Mouse (Mus musculus): Measurements from ENCODE around the gene Thop1.

Gene Thop1

DNA sequence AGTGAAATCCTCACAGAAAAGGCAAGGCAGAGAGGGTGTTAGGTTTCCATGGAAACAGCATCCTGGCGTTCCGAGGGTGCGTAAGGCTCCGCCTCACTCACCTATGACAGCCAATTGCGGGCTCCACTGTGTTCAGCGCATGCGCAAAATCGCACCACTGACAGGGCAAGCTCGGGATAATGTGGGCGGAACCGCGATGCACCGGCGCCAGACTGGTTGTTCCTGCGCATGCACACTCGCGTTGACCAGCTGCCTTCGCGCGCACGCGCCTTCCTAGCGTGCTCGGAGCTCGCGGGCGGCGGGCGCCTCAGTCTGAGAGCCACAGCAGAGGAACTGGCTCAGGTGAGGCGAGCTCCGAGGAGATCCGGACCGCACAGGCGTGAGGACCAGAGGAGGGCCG, at the start of gene Thop1:
Thop1 (plus strand) TSS at position 200 of the 400 bp plus-strand sequence.
- no peak; the same call in 1 of the 2 replicates for TF ChIP-seq GATA4 (IDR thresholded peaks at IDR 0.05; ENCODE audit: insufficient replicate concordance, low read length)

DNA sequence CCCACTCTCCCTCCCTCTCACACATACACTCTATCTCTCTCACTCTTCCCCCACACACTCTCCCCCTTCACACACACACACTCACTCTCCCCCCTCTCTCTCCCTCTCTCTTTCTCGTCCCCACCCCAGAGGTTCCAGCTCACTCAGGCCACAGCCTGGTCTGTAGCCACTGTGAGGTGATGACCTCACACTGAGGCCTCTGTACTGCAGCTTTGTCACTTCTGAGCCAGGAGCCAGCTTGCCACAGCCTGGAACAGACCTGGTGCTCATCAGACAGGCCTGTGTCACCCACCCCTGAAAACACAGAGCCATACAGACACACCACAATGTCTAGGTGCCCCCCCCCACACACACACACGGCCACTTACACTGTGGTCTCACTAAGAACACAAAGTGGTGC, 49.6 kb upstream of the Thop1 start:
- no peak for TF ChIP-seq GATA4 (IDR thresholded peaks at IDR 0.05; ENCODE audit: insufficient replicate concordance, low read length)

DNA sequence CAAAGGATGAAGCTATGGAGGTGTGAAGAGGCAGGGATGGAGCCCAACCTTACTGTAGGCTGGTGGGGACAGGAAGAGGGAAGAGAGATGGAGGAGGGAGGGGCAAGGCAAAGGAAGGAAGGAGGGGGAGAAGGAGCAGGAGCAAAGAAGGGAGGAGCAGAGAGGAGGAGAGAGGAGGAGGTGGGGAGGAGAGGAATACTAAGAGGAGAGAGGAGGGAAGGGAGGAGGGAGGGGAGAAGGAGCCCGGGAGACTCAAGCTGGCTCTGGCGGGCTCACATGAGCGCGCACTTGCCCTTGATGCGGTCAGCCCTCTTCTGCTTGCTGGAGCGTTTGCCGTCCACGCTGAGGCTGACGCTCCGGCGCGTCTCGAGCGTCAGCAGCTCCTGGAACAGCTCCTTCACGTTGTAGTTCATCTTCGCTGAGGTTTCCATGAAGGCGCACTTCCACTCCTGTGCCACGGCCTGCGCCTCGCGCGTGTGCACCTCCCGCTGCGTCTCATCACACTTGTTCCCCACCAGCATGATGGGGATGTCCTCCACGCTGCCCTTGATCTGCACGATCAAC, 48.2 kb upstream of the Thop1 start:
- TF ChIP-seq GATA4 (IDR thresholded peaks at IDR 0.05; ENCODE audit: insufficient replicate concordance, low read length) = no peak

DNA sequence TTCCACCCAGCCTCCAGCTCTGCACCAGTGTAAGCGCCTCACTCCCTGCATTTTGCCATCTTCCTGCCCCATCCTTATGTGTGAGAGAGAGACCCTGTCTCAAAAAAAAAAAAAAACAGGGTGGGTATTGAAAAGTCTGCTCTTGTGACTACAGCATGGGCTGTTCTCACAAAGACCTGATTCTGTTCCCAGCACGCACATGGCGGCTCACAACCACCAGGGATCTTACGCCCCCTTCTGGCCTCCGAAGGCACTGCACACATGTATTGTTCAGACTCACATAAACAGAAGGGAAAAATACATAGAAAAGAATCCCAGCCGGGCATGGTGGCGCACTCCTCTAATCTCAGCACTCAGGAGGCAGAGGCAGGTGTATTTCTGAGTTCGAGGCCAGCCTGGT, 47.1 kb upstream of the Thop1 start:
- TF ChIP-seq GATA4 (IDR thresholded peaks at IDR 0.05; ENCODE audit: insufficient replicate concordance, low read length) = no peak

DNA sequence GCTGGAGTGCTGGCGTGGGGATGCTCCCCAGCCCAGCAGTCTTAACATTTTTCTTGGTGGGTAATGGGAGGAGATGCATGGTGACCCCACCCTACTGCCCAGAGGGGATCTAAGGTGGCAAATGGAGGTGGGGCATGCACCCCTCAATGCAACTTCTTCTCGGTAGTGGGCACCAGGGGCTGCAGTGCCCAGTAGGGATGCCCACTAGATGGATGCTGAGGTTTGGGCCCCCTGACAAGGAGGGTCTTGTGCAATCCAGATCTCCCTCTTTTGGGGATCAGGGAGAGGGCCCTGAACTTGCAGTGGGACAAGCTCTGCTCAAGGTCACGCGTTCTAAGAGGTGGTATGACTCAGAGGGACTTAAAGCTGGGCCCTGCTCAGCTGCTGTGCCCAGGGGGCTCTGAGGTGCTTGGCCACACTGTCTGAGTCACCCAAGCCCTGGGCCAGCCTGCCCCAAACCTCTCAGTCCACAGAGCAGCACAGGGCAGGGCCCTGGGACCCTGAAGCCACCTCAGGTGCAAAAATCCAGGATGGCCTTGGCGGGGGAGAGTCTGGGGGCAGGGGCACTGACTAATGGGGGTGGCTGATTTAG, 45.4 kb upstream of the Thop1 start:
- TF ChIP-seq GATA4 (IDR thresholded peaks at IDR 0.05; ENCODE audit: insufficient replicate concordance, low read length) = no peak

DNA sequence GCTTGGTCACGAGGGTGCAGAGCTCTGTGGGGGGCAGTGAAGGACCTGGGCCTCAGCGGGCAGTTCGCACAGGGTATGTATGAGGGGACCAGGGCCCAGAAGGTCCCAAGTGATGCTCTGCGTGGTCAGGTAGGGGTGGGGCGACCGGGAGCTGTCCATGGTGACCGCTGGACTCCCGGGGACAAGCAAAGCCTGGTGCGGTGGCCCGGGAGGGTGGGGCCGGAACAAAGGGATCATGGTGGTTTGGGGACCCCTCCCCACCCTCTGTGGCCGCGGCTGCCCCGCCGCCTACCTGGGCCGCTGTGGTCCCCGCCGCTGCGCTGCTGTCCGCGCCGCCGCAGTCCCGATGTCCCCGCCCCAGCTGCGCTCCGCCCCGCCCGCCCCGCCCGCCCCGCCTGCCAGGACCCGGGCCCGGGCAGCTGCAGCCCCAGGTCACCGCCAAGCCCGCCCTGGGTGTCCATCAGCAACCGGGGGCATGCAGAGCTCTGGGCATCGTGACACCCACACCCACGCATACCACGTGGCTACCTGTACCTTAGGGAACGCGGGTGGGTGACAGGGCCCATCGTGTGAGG, 44.7 kb upstream of the Thop1 start:
- no peak for TF ChIP-seq GATA4 (IDR thresholded peaks at IDR 0.05; ENCODE audit: insufficient replicate concordance, low read length)

DNA sequence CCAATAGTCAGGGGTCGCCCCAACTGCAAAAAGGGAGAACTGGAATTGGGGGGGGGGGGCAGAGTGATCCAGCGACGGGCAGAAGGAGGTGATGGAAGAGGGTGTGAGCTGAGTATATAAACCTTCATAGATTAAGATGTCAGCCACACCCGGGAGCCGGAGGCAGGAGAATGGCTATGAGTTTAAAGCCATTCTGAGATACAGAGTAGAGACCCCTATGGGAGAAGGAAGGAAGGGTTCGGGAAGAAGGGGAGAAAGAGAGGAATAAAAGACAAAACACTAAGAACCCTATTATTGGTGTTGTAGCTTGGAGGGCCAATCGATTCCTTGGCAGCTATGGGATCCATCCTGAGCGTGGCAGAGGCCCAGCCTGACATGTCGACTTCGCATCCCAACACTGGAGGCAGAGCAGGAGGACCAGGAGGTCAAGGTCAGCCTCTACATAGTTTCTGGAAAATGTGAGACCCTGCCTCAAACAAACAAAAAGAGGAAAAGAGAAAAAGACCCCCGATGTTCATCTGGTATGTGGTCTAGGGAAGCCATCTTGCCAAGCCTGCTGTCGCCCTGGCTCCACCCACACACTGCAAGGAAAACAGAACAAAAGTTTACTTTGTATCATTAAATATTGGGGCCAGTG, 44.1 kb upstream of the Thop1 start, which contains the start of gene Diras1:
Diras1 (minus strand) TSS at position 24 of the 637 bp plus-strand sequence.
- TF ChIP-seq GATA4 (IDR thresholded peaks at IDR 0.05; ENCODE audit: insufficient replicate concordance, low read length) = no peak

DNA sequence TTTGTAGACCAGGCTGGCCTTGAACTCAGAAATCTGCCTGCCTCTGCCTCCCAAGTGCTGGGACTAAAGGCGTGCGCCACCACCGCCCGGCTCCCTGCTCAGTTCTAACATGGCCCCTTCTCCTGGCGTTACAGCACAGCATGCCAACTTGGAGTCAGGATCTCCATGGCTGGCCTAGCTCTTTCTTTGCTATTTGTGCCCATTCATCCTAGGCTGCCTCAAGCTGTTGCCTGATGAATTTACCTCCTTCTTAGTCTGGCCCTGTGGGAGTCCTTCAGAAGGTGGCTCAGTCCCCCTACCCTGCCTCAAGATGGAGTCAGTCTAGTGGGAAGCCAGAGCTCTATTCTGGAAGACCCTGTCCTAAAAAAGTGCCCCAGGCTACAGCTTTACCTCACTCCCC, 43.0 kb upstream of the Thop1 start:
- TF ChIP-seq GATA4 (IDR thresholded peaks at IDR 0.05; ENCODE audit: insufficient replicate concordance, low read length) = no peak

DNA sequence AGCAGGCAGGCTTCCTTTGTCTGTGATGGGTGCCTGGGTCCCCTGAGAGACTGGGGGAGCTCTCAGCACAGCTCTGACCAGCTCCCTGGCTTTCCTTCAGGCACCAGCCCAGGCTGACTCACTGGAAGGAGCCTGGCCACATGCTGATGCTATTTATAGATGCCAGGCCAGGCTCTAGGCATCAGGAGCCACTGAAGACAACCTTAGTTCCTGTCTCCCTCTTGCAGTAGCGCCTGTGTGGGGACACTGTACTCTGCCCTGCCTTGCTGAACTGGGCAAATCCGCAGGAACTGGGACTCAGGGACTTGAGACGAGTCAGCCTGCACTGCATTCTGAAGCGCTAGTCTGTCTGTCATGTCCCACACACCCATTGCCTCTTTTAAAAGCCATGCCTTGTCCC, 42.5 kb upstream of the Thop1 start:
- TF ChIP-seq GATA4 (IDR thresholded peaks at IDR 0.05; ENCODE audit: insufficient replicate concordance, low read length) = no peak

DNA sequence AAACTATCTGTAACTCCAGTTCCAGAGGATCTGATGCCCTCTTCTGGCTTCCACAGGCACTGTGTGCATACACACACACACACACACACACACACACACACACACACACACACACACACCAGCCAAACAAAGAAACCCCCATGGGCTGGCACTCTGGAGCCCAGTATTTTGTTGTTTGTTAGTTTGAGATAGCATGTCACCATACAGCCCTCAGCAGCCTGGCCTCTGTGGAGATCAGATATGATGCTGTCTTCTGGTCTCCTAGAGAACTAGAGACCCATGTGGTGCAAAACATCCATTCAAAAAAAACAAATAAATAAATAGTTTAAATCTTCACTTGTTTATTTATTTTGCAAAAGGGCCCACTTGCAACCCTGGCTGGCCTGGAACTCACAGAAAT, 41.6 kb upstream of the Thop1 start:
- no peak for TF ChIP-seq GATA4 (IDR thresholded peaks at IDR 0.05; ENCODE audit: insufficient replicate concordance, low read length)

DNA sequence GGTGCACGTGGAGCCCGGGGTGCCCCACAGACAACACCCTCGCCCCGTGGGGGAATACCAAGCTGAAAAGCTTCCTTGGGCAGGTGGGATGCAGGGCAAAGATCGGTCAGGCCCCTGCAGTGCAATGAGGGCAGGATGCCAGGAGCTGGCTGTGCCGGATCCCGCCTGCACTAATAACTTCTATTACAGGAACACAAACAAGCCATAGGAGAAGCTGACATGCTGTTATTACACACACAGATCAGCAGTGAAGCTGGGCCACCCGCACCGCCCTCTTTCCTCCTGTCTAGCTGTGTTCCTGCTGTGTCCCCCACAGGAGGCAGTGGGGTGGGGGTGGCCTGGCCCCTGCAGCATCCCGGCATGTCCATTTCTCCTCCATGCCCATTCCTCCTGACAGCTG, 40.8 kb upstream of the Thop1 start:
- no peak for TF ChIP-seq GATA4 (IDR thresholded peaks at IDR 0.05; ENCODE audit: insufficient replicate concordance, low read length)

DNA sequence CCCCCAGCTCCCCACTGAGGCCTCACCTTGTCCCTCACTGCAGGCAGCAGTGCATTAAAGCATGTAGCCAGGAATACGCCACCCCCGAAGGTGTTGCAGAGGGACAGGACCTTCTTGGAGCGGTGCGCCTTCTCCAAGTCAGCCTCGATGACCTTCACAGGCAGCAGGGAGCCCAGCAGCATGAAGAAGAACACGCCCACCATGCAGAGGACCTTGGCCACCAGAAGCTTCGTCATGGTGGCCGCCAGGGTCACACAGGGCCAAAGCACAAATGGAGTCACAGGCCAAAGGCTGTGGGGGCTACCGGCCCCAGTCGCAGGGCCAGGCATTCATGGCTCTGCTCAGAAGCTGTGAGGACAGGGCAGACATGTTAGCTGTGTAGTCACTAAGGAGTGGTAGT, 36.2 kb upstream of the Thop1 start:
- TF ChIP-seq GATA4 (IDR thresholded peaks at IDR 0.05; ENCODE audit: insufficient replicate concordance, low read length) = no peak

DNA sequence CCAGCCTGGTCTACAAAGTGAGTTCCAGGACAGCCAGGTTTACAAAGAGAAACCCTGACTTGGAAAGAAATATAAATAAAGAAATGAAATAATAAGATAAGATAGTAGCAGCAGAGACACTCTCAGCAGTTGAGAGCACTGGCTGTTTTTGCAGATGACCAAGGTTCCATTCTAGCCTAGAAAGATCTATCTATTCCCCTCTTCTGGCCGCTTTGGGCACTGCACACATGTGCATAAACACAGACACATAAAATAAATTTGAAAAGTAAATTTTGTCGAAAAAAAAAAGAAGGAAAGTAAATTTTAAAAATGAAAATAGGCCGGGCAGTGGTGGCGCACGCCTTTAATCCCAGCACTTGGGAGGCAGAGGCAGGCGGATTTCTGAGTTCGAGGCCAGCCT, 33.6 kb upstream of the Thop1 start:
- TF ChIP-seq GATA4 (IDR thresholded peaks at IDR 0.05; ENCODE audit: insufficient replicate concordance, low read length) = no peak

DNA sequence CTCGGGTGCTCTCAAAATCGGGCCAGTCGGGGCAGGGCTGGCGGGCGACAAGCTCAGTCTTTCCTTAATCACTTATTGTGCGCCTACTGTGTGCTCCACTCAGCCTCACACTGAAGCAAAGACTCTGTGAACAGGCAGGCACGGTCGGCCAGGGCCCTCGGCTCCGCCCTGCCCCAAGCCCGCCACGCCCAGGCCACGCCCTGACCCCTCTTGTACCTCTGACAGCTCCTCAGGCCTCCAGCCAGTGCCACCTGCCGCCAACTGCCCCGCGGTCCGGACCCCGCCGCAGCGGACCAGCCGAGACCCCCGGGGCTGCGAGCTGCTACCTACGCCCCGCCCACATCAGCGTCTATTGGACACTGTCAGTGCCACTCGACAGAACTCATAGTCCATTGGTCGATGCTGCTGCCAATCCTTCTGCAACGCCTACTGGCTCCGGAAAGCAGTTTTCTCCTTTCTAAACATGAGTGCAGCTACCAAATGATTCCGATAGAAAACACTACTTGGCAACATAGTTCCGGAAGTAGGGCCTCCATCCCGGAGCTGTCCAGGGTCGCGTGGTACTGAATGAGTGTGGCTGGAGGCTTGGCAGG, 32.8 kb upstream of the Thop1 start, which contains the start of gene Slc39a3:
Slc39a3 (minus strand) TSS at position 439 of the 593 bp plus-strand sequence.
- no peak; the same call in 1 of the 2 replicates for TF ChIP-seq GATA4 (IDR thresholded peaks at IDR 0.05; ENCODE audit: insufficient replicate concordance, low read length)

DNA sequence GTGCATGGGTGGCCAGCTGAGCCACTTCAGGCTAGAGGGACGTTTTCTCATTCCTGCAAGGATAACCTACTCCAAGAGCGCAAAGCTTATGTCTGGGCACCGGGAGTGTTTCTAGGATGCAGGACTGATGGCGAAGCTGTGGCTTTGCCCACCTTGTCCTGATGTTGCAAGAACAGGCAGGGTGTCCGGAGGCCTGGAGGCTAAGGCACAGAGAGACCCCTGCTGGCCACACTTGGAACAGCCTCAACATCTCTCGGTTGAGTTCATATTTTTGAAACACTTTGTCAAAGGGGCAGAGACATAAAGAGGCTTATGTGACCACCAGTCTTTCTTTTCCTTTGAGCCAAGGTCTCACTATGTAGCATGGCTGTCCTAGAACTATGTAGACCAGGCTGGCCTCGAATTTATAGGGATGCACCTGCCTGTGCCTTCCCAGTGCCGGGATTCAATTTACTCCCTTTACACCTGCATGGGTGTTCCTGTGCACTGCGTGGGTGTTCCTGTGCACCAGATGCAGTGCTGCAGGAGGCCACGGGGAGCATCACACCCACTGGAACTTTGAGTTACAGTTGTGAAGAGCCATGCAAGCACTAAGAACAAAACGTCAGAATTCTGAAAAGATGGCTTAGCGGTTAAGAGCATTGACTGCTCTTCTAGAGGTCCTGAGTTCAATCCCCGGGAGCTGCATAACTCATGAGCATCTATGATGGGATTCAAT, 28.2 kb upstream of the Thop1 start:
- TF ChIP-seq GATA4 (IDR thresholded peaks at IDR 0.05; ENCODE audit: insufficient replicate concordance, low read length) = no peak

Data from liver, adult (tissue).